ENCODE assay signal across 26 mouse cellular contexts in genomic region chr15:31141750-31142149, GRCm38 (mm10).
DNase-seq lines count a peak whose midpoint lies in the region; ATAC-seq and TF ChIP-seq lines count a peak whose summit lies in the region.
"Had no signal": no experiment of that assay in that cellular context is flagged by ENCODE, and none has a peak within 500 bp of the region (broad histone marks: within the 10 kb centered on the region; RNA-seq: fewer than 3 reads in every experiment).

No protein-coding gene starts in this region.

- no peak overlapping the region for H3K4me3 ChIP-seq in forebrain, embryonic 14.5 days (ENCODE audit: low read depth, low read length)
- no peak overlapping the region for H3K4me3 ChIP-seq in forebrain, embryonic 16.5 days (replicated peaks; ENCODE audit: low read length)
- H3K4me3 ChIP-seq in intestine, embryonic 14.5 days (ENCODE audit: low read depth, low read length): no peak overlapping the region
- H3K4me3 ChIP-seq in intestine, postnatal 0 days (ENCODE audit: low read depth, low read length): no peak overlapping the region
- H3K4me3 ChIP-seq: embryonic facial prominence, embryonic 10.5 days; embryonic facial prominence, embryonic 13.5 days; erythroblast, embryonic 14.5 days; heart, adult 2 months; heart, embryonic 10.5 days; heart, embryonic 13.5 days; hindbrain, embryonic 12.5 days; hindbrain, embryonic 15.5 days; intestine, embryonic 15.5 days had no signal

- no peak for ATAC-seq in forebrain, embryonic 14.5 days
- no peak for ATAC-seq in forebrain, embryonic 16.5 days
- ATAC-seq in intestine, embryonic 14.5 days (replicated peaks; ENCODE audit: low FRiP score, low TSS enrichment, low read depth): no peak
- ATAC-seq in intestine, postnatal 0 days: no peak
- ATAC-seq: activated CD4-positive, CD25-positive, alpha-beta regulatory T cell, adult 4 months; intestine, embryonic 15.5 days had no signal

- DNase-seq in cerebellum, postnatal 10 days: peak; percentile 26 to 30
- DNase-seq in cerebellum, adult 8-10 months: no peak
- DNase-seq in forebrain, embryonic 14.5 days (ENCODE audit: low spot score): peak; percentile 31
- DNase-seq in intestine, embryonic 14.5 days (ENCODE audit: low spot score): peak; percentile 18
- peak; percentile 40 for DNase-seq in brain, embryonic 14.5 days (ENCODE audit: low read depth)
- DNase-seq in adrenal gland, postnatal 4 days (ENCODE audit: low spot score in 2 of 2): no peak
- DNase-seq: adrenal gland, adult 8-10 months; adrenal gland, postnatal 25 days; cerebellum, adult 11 months; cerebellum, adult 2 months; cerebellum, postnatal 36 days; embryo, embryonic 11 days; gastrocnemius, postnatal 25 days; heart, adult 2 months; kidney, adult 18-20 months had no signal

- TF ChIP-seq POLR2A in brain, embryonic 14.5 days (IDR thresholded peaks at IDR 0.05; ENCODE audit: borderline replicate concordance, extremely low read depth, insufficient read depth, insufficient read length, poor library complexity, severe bottlenecking): no peak

- no peaks in the 10 kb centered on the region for H3K36me3 ChIP-seq in forebrain, embryonic 14.5 days (ENCODE audit: control insufficient read depth, insufficient read depth, low read length)
- no peaks in the 10 kb centered on the region for H3K36me3 ChIP-seq in forebrain, embryonic 16.5 days (ENCODE audit: control insufficient read depth, insufficient read depth)
- no peaks in the 10 kb centered on the region for H3K36me3 ChIP-seq in intestine, embryonic 14.5 days (ENCODE audit: control insufficient read depth, insufficient read depth, low read length)
- no peaks in the 10 kb centered on the region for H3K36me3 ChIP-seq in intestine, postnatal 0 days (ENCODE audit: control insufficient read depth, insufficient read depth)
- H3K36me3 ChIP-seq: embryonic facial prominence, embryonic 10.5 days; embryonic facial prominence, embryonic 13.5 days; heart, embryonic 10.5 days; heart, embryonic 13.5 days; hindbrain, embryonic 12.5 days; hindbrain, embryonic 15.5 days; intestine, embryonic 15.5 days had no signal

- H3K4me2 ChIP-seq in forebrain, embryonic 14.5 days (ENCODE audit: low read length): no peak overlapping the region
- H3K4me2 ChIP-seq in forebrain, embryonic 16.5 days (ENCODE audit: low read length): no peak overlapping the region
- no peak overlapping the region for H3K4me2 ChIP-seq in intestine, embryonic 14.5 days (ENCODE audit: low read length)
- H3K4me2 ChIP-seq in intestine, postnatal 0 days (replicated peaks; ENCODE audit: low read depth): no peak overlapping the region
- H3K4me2 ChIP-seq: embryonic facial prominence, embryonic 13.5 days; heart, embryonic 13.5 days; hindbrain, embryonic 12.5 days; hindbrain, embryonic 15.5 days; intestine, embryonic 15.5 days had no signal

- H3K27me3 ChIP-seq in forebrain, embryonic 14.5 days (replicated peaks; ENCODE audit: control insufficient read depth, insufficient read depth, low read length): no peaks in the 10 kb centered on the region
- H3K27me3 ChIP-seq in forebrain, embryonic 16.5 days (replicated peaks; ENCODE audit: control insufficient read depth, insufficient read depth, low read length): no peaks in the 10 kb centered on the region
- H3K27me3 ChIP-seq in intestine, embryonic 14.5 days (replicated peaks; ENCODE audit: control insufficient read depth, insufficient read depth, low read length): no peaks in the 10 kb centered on the region
- no peaks in the 10 kb centered on the region for H3K27me3 ChIP-seq in intestine, postnatal 0 days (replicated peaks; ENCODE audit: control insufficient read depth, insufficient read depth, low read length)
- H3K27me3 ChIP-seq: embryonic facial prominence, embryonic 13.5 days; heart, embryonic 13.5 days; hindbrain, embryonic 12.5 days; hindbrain, embryonic 15.5 days; intestine, embryonic 15.5 days had no signal

- no peak overlapping the region for H3K9ac ChIP-seq in forebrain, embryonic 14.5 days (ENCODE audit: low read length)
- no peak overlapping the region for H3K9ac ChIP-seq in forebrain, embryonic 16.5 days (replicated peaks; ENCODE audit: low read depth, low read length)
- H3K9ac ChIP-seq in intestine, embryonic 14.5 days (ENCODE audit: low read length): no peak overlapping the region
- H3K9ac ChIP-seq in intestine, postnatal 0 days (ENCODE audit: low read depth, low read length): no peak overlapping the region
- H3K9ac ChIP-seq: embryonic facial prominence, embryonic 13.5 days; heart, embryonic 13.5 days; hindbrain, embryonic 12.5 days; hindbrain, embryonic 15.5 days; intestine, embryonic 15.5 days had no signal

- H3K4me1 ChIP-seq in forebrain, embryonic 14.5 days (ENCODE audit: control insufficient read depth, insufficient read depth, low read length): no peaks in the 10 kb centered on the region
- H3K4me1 ChIP-seq in forebrain, embryonic 16.5 days (replicated peaks; ENCODE audit: control insufficient read depth, insufficient read depth, low read length): peaks cover 2% of the 10 kb centered on the region
- peaks cover 3% of the 10 kb centered on the region for H3K4me1 ChIP-seq in intestine, embryonic 14.5 days (replicated peaks; ENCODE audit: control insufficient read depth, insufficient read depth, low read length)
- H3K4me1 ChIP-seq in intestine, postnatal 0 days (replicated peaks; ENCODE audit: control insufficient read depth, insufficient read depth, low read length): no peaks in the 10 kb centered on the region
- H3K4me1 ChIP-seq: embryonic facial prominence, embryonic 10.5 days; embryonic facial prominence, embryonic 13.5 days; heart, embryonic 10.5 days; heart, embryonic 13.5 days; hindbrain, embryonic 12.5 days; hindbrain, embryonic 15.5 days; intestine, embryonic 15.5 days had no signal

- 75% methylated on average over 4 of the region's 4 CpGs for WGBS in forebrain, embryonic 14.5 days
- 61% methylated on average over 4 of the region's 4 CpGs for WGBS in forebrain, embryonic 16.5 days
- 68% methylated on average over 4 of the region's 4 CpGs for WGBS in intestine, embryonic 14.5 days
- WGBS in intestine, postnatal 0 days: 71% methylated on average over 4 of the region's 4 CpGs

- TF ChIP-seq CTCF in intestine, postnatal 0 days (IDR thresholded peaks at IDR 0.05; ENCODE audit: low read depth): no peak
- no peak for TF ChIP-seq CTCF in brain, embryonic 14.5 days (IDR thresholded peaks at IDR 0.05; ENCODE audit: borderline replicate concordance, extremely low read depth, insufficient read depth, insufficient read length)

- H3K27ac ChIP-seq in forebrain, embryonic 14.5 days (ENCODE audit: low read depth, low read length): no peak overlapping the region
- H3K27ac ChIP-seq in forebrain, embryonic 16.5 days (ENCODE audit: low read length): no peak overlapping the region
- H3K27ac ChIP-seq in intestine, embryonic 14.5 days (ENCODE audit: low read depth): no peak overlapping the region
- H3K27ac ChIP-seq in intestine, postnatal 0 days (ENCODE audit: low read depth, low read length): no peak overlapping the region
- H3K27ac ChIP-seq: embryonic facial prominence, embryonic 10.5 days; embryonic facial prominence, embryonic 13.5 days; heart, adult 2 months; heart, embryonic 10.5 days; heart, embryonic 13.5 days; hindbrain, embryonic 12.5 days; hindbrain, embryonic 15.5 days; intestine, embryonic 15.5 days had no signal

- H3K9me3 ChIP-seq in forebrain, embryonic 14.5 days (replicated peaks; ENCODE audit: control insufficient read depth, low read length): no peaks in the 10 kb centered on the region
- H3K9me3 ChIP-seq in forebrain, embryonic 16.5 days (ENCODE audit: control insufficient read depth, low read length): no peaks in the 10 kb centered on the region
- H3K9me3 ChIP-seq in intestine, embryonic 14.5 days (ENCODE audit: control insufficient read depth, low read length): no peaks in the 10 kb centered on the region
- H3K9me3 ChIP-seq in intestine, postnatal 0 days (ENCODE audit: control insufficient read depth): no peaks in the 10 kb centered on the region
- H3K9me3 ChIP-seq: embryonic facial prominence, embryonic 10.5 days; embryonic facial prominence, embryonic 13.5 days; heart, embryonic 10.5 days; heart, embryonic 13.5 days; hindbrain, embryonic 12.5 days; hindbrain, embryonic 15.5 days; intestine, embryonic 15.5 days had no signal

Comparison
In these comparisons a context has a peak if more than half of its experiments do, and no peak if none do; other contexts are left out.
1. DNase-seq: peak in cerebellum, postnatal 10 days (2 of 2), forebrain, embryonic 14.5 days (single experiment), intestine, embryonic 14.5 days (single experiment) and brain, embryonic 14.5 days (single experiment); none in cerebellum, adult 8-10 months (single experiment) and adrenal gland, postnatal 4 days (0 of 2).